Mouse (Mus musculus) NIH3T3 (cell line): ENCODE measurements around the gene Fgf10.

ENCODE experiments used
- DNase-seq: peaks from one replicate; pipeline ENCODE4 v3.0.0-alpha.2; 2012; ENCODE audit warnings: low read depth

Fgf10 gene

GRCm38 (mm10) chr13:118716726-118717125 is 47.1 kb downstream of the Fgf10 start:
- DNase-seq, result no peak

GRCm38 (mm10) chr13:118718396-118718795 is 48.8 kb downstream of the Fgf10 start:
- peak; percentile 43 for DNase-seq

- DNase-seq, result no peak
Measured at GRCm38 (mm10) chr13:118721668-118722067, 52.1 kb downstream of the Fgf10 start.

- DNase-seq, result peak; percentile 76
Measured at GRCm38 (mm10) chr13:118731850-118732552, 62.4 kb downstream of the Fgf10 start.

GRCm38 (mm10) chr13:118739854-118740411 is 70.3 kb downstream of the Fgf10 start:
- DNase-seq, result no peak

GRCm38 (mm10) chr13:118742788-118743187 is 73.2 kb downstream of the Fgf10 start:
- peak; percentile 24 for DNase-seq

- DNase-seq, result no peak
Measured at GRCm38 (mm10) chr13:118744806-118745205, 75.2 kb downstream of the Fgf10 start.

- DNase-seq, result no peak
Measured at GRCm38 (mm10) chr13:118746427-118746826, 76.8 kb downstream of the Fgf10 start.

- peak; percentile 44 for DNase-seq
Measured at GRCm38 (mm10) chr13:118754024-118754423, 84.4 kb downstream of the Fgf10 start.

- no peak for DNase-seq
Measured at GRCm38 (mm10) chr13:118759021-118759420, 89.4 kb downstream of the Fgf10 start.

GRCm38 (mm10) chr13:118762982-118763381 is 93.4 kb downstream of the Fgf10 start:
- DNase-seq, result peak; percentile 11

- DNase-seq, result no peak
Measured at GRCm38 (mm10) chr13:118772188-118772587, 102.6 kb downstream of the Fgf10 start.

GRCm38 (mm10) chr13:118775148-118775547 is 105.6 kb downstream of the Fgf10 start:
- DNase-seq, result no peak

GRCm38 (mm10) chr13:118779161-118779560 is 109.6 kb downstream of the Fgf10 start:
- DNase-seq, result no peak

- DNase-seq, result peak; percentile 9
Measured at GRCm38 (mm10) chr13:118791753-118792152, 122.2 kb downstream of the Fgf10 start.

GRCm38 (mm10) chr13:118792198-118792597 is 122.6 kb downstream of the Fgf10 start:
- peak; percentile 73 for DNase-seq

GRCm38 (mm10) chr13:118800176-118800575 is 130.6 kb downstream of the Fgf10 start:
- no peak for DNase-seq

- DNase-seq, result no peak
Measured at GRCm38 (mm10) chr13:118806662-118807061, 137.1 kb downstream of the Fgf10 start.

GRCm38 (mm10) chr13:118819785-118820184 is 150.2 kb downstream of the Fgf10 start:
- DNase-seq, result peak; percentile 9

GRCm38 (mm10) chr13:118823113-118823512 is 153.5 kb downstream of the Fgf10 start:
- DNase-seq, result no peak

GRCm38 (mm10) chr13:118825102-118825501 is 155.5 kb downstream of the Fgf10 start:
- no peak for DNase-seq

GRCm38 (mm10) chr13:118828604-118829381 is 159.2 kb downstream of the Fgf10 start:
- DNase-seq, result no peak

GRCm38 (mm10) chr13:118834021-118834420 is 164.4 kb downstream of the Fgf10 start:
- no peak for DNase-seq
